Mouse (Mus musculus): ENCODE measurements around the gene Cpa4.
A peak's percentile ranks its signal among the peaks of the same experiment; 100 is the strongest.

Gene Cpa4

DNA sequence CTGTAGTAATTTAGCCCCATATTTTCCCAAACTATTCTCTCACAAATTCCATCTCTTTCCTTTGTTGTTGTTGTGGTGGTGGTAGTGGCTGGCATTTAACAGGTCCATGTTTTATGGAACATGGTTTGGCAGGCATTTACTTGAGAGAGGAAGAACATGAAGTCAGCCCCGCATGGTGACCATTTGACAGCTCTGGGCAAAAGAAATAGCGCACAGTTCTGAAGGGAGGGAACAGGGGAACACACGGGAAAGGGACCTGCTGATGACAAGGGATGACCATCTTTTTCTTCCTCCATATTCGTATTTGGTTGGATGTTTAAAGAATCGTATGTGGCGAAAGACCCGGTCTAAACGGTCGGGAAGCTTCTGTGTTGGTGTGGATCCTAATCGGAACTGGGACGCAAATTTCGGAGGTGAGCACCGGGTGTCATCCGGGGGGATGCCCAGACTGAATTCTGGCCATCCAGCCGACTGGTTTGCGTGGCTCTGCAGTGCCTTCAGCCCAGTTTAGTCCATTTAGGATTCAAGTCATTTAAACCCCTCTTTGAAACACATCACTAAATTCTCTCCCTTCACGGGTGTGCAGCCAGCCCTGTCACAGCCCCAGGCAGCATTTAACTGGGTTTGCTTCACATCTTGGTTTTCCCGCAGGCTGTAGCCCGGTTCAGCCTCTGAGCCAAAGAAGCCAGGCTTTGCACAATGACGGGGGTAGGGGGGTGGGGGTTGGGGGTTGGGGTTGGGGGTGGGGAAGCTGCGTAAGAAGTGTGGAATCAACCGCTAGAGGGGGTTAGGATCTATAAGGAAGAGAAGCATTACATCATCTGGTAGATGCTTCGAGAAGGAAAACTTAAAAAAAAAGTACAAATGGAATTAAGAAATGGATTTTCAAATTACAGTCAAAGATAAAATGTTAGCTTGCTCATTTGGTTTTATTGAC, 16.3 kb upstream of the Cpa4 start:
- DNase-seq (ENCODE audit: low spot score) = no peak

DNA sequence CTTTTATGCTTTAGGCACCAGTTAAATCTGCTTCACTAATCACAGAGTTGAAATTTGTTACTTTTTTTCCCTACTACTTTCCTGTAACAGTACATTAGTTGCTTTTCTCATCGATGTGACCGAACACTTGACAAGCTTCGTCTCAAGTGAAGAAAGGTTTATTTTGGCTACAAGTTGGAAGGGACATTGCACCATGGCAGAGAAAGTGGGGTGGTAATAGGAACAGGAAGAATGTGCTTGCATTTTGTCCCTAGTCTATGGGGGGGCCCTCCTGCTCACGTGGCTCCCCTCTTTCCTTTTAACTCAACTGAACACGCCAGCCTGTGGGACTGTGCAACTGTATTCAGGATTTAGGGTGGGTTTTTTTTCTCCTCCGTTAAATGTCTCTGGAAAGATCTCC, 15.5 kb upstream of the Cpa4 start:
- no peak for DNase-seq (ENCODE audit: low spot score)

DNA sequence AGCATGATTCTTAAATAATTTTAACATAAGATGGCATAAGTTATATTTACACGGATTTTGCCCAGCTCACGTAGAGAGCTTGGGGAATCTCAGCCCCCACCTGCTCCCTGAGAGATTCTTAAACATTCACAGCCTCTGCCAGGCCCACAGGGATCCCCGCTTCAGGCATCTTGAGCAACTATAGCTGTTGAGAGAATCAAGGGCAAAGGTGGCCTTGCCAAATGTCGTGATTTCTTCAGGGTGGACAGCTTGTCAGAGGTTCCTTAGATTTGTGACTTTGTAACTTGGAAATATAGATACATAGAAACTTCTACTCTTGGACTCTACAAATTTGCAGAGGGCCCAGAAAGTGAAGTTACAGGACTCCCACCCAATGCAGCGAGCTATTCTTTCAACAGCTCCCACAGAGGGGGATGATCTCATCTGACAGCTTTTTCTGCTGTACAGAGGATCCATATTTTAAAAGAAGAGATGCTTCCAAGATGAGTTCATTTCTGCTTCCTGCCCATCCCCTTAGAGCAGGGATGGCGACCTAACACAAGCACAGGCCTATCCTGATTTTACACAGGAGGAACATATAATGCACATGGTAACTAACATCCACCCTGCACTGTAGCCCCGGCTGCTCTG, 14.7 kb upstream of the Cpa4 start:
- no peak for DNase-seq (ENCODE audit: low spot score)

DNA sequence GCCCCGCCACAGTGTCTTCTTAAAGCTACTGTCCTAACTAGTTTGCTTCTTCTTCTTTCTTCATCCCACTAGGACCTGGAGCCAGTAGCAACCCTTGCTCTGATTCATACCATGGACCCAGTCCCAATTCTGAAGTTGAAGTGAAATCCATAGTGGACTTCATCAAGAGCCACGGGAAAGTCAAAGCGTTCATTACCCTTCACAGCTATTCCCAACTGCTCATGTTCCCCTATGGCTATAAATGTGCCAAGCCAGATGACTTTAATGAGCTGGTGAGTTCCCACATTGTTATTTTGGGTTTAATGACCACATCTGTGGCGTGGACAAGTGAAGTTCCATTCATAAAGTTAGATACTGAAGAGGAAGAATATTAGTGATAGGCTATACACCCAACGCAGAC, 14.1 kb upstream of the Cpa4 start:
- no peak for DNase-seq (ENCODE audit: low spot score)

DNA sequence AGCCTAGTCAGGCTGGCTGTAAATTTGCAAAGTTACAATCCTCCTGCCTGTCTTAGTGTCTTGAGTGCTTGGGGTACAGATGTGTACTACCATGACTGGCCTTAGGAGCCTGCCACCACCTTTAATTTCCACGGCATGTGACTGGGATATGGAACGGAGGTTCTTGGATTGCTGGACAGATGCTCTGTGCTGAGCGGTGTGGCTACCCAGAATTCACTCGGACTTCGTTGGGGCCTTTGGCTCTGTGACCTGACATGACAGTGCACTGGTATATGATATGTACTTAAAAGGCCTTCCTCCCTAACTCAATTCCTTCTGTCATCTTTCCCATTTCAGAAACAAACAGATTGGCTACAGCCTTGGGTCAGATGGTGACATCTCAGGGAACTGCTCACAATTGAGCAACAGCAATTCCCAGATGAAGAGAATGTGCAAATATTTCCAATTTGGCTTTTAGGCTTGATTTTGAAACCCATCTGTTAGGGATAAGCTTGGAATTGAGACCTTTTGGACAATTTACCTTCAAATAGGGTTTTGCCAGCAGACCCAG, 13.5 kb upstream of the Cpa4 start:
- DNase-seq (ENCODE audit: low spot score) = no peak

DNA sequence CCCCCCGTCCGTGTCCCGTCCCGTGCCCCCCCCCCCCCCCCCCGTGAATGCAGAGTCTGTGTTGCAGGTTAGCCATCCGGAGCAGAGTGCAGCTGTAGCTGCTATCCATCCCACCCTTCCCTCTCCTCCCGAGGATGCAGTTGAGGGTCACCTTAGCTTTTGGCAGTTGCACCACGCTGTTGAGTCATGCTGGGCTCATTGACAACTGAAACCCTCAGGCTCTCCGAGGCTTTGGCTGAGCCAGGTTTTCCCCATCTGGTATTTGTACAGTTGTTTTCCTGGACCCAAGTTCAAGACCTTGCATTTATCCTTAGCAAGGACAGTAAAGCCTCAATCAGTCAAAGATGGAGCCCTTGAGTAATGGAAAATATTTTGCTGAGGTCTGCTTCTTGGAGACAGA, 12.1 kb upstream of the Cpa4 start:
- no peak for DNase-seq (ENCODE audit: low spot score)

DNA sequence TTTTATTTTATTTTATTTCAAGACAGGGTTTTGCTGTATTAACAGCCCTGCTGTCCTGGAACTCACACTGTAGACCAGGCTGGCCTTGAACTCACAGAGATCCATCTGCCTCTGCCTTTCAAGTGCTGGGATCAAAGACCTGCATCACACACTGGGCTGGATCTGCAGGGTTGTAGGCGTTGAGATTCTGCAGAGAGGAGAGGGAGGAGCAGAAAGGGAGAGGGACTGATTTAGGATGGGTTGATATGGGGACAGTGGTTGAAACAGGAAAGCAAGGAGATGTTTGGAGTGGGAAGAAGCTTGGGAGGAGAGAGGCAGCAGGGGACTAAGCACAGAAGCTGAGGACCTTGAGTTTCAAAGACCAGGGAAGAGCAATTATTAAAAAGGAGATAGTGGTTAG, 8.4 kb upstream of the Cpa4 start:
- no peak for DNase-seq (ENCODE audit: low spot score)

DNA sequence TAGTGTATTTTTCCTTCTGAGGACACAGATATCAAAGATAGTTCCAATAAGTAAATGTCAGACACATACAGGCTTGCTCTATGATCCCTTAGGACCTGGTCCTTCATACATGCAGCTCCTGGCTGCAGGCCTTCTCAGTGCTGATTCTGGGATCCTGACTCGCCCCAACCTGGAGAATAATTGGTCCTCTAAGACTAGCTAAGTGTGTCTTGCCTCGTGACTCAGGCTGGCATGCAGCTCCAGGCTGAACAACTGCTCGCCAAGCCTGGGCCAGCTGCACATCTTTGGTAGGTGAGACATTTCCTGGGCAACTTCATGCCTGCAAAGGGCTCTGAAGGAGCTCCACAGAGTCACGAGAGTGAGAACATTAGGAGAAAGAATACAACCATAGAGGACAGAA, 6.0 kb upstream of the Cpa4 start:
- no peak for DNase-seq (ENCODE audit: low spot score)

DNA sequence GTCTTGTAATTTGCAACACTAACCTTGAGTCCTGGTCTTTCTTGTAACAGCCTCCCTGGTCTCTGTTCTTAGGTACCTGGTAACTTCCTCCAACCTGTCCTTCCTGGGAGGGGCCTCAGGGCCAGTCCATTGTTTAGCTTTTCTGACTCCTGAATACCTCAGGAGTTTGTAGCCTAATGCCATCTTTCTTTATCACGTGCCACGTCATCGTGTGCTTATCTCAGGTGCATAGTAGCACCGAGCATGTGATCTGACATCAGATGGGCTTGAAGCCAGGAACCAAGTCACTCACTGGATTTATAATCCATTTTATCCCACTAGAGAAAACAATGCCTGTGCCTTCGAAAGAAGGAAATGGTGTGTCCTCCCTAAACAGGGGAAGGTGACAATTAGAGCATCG, 4.6 kb upstream of the Cpa4 start:
- DNase-seq (ENCODE audit: low spot score) = no peak

DNA sequence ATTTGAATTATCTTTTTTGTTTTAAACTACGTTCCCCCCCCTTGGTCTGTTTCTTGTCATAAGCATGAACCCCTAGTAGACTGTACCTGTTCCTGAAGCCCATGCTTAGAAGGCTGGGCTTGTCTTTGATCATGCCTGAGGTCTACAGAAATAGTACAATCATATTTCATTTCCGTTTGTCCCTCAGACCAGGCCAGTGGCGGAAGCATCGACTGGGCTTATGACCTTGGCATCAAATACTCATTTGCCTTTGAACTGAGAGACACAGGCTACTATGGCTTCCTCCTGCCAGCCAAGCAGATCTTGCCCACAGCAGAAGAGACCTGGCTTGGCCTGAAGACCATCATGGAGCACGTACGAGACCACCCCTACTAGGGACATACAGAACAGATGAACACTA, 4.1 kb upstream of the Cpa4 start:
- no peak for DNase-seq (ENCODE audit: low spot score)

DNA sequence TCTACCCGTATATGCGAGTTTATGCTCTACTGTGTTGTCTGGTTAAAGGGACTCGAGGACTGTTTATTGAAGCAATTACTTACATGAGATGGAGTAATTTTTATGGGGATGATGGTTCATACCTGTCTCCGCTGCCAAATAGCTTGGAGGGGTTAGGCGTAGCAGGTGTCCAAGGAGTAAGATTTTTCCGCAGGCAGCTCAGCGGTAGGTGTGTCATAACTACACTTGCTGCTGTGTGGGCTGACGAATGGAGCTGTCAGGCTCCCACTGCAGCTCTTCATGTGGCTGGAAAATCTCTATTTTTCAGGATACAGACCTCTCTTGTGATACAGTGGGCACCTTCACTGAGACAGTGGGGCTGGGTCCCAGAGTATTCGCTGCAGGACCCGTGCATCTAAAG, 1.2 kb downstream of the Cpa4 start:
- DNase-seq (ENCODE audit: low spot score) = no peak

DNA sequence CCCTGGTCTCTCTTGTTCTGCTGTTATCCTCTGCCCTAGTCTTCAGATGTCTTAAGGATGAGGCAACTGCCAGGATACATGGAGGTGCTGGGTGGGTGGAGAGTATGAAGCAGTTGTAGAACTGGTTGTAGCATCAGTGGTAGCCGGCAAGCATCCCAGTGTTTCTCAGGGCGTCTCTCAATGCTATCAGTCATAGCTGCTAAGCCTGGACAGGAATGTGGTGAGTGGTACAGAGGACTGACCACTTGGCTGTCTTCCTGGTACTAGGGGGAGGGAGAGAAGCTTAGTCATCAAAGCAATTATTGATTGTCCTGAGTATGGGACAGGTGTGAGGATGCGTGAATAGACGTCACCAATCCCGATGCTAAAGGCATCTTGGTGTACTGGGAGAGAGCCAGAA, 1.8 kb downstream of the Cpa4 start:
- DNase-seq (ENCODE audit: low spot score) = no peak

DNA sequence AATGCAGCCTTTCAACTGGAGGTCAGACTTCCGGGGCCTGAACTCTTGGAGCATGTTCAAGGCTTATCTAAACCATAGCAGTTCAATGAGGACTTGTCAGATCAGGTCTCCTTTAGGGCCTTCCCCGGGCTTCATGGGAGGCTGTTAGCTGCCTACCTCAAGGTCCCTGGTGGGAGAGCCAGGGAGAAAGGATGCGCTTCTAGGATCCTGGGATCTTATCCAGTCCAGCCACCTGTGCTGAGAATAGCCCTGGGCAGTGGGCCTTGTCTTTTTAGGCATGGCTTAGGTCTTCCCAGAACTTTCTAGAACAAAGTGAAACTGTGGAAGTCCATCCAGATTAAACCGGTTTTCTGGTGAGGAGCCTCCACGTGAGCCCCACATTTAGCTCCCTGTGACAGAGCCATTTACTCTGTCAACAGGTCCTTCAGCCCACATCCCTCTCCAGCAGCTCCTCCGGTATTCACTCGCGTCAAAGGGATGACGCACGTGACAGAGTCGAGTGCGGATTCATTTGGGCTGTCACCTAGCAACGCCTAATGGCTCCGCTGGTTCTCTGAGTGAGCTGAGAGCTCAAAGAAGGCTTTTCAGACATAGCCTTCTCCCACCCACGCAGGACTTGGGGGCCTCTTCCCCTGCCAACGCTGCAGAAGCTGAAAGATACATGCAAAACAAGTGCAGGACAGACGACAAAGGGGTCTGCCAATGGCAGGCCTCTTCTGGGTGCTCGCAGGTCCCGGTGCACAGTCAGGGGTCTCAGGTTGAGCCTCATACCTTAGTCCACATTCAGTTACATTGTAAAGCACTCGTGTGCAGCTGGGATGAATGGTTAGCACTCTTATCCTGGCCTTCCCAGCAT, 4.5 kb downstream of the Cpa4 start:
- DNase-seq (ENCODE audit: low spot score) = no peak

DNA sequence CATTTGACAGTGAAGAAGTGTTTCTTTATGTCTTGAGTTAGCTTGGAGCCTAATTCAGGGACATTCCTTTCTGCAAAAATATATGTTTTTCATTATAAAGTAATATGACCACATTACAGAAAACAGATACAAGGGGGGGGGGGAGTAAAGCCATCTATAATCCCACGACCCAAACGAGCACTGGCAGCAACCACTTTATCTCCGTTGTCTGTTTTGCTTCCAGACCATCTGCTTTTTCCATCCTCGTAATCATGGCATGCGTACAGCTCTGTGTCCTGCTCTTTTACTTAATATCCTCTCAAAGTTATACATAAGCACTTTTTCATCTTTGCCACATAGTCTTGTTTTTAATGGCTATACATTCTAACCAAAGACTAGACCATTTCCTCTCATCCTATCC, 5.2 kb downstream of the Cpa4 start:
- DNase-seq (ENCODE audit: low spot score) = no peak

DNA sequence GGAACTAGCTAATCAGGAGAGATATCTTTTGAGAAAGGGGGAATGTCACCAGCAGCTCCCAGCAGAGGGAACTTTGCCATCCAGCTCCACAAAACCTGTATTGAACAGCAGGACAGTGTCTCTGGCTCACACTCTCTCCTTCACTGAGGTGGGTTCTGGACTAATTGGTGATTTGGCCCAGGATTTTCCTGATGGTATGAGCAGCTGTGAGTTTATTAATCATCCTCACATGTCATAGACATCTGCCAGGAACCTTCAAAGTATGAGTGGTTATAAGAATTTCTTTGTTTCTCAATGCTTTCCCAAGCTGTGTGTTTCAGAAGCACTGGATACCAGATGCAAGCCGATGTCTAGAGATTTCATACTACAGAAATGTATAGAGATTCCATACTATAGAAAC, 6.8 kb downstream of the Cpa4 start:
- DNase-seq (ENCODE audit: low spot score) = no peak

DNA sequence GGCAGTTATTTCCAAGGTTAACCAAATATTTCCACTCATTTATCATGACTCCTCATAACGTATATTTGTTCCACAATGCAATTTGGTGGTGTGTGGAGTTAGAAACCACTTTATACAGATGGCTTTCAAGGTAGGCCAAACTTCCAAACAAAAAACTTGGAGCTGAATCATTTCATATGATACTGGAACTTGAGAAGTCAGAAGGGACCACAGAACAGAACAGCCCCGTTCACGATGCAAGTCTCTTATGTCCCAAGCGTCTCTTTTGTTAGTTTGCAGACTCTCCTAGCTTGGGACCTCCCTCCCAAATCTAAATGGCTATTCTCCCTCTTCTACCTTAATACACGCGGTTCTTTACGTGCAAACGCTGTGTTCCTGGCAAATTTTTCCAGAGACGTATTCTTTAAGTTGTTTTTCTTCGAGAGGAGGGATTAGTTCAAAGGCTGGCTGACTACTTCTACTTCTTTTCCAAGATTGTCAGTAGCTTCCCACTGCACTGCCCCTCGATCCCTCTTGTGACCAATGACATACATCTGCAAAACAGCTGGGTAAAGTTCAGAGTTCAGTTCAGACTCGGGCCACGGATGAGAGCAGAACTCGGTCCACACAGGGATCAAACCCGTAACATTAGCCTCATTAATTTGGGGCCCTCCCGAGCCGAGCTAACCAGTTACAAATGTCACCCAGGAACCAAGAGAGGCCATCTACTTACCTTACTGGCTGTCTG, 8.5 kb downstream of the Cpa4 start:
- DNase-seq (ENCODE audit: low spot score) = no peak

DNA sequence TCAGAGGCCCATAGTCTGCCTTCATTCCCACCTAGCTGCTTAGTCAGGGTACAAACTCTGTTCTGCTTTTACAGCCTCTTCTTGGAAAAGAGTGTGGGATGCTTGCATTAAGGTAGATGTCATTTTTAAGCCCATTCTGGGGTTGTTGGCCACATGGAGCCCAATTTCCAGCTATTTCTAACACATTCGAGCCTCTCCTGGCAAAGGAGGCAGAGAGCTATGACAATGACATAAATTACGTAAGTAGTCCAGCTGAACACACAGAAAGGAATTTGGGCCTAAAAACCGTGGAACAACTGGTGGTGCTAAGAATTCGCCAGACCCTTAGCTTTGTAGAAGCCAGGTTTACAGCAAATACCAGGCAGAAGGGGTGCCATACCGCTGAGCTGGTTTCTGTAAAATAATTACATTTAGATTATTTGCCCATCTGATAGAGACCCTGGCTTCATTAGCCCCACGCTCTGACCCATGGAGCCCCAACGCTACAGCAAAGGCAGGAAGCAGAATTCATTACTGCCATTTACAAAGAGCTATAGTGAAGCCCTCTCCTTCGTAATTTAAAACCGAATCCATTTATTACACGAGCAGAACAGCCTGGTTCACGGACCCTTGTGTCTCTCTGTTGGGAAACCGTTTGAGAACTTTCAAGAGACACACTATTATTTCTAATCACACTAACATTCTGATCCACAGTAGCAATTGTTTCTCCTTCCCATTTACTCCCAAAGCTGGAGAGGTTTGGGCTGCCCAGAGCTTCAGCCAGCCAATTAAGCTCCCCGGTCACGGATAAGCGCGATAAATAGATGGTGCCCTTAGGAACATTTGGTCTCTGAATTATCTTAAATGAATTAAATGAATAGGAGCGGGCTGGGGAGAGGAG, 12.0 kb downstream of the Cpa4 start:
- DNase-seq (ENCODE audit: low spot score) = peak; percentile 51

DNA sequence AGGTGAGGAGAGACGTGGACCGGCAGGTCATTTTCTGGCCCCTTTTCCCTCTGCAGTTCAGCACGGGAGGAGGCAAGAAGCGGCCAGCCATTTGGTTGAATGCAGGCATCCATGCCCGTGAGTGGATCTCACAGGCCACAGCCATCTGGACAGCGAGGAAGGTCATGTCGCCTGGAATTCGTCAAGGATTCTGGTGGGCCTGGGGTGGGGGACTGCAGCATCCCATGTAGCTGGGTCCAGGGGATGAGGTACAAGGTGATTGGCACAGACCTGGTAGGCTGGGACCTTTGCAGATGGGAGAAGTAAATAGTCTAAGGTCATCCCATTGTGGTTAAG, 12.6 kb downstream of the Cpa4 start:
- DNase-seq (ENCODE audit: low spot score) = peak; percentile 61

DNA sequence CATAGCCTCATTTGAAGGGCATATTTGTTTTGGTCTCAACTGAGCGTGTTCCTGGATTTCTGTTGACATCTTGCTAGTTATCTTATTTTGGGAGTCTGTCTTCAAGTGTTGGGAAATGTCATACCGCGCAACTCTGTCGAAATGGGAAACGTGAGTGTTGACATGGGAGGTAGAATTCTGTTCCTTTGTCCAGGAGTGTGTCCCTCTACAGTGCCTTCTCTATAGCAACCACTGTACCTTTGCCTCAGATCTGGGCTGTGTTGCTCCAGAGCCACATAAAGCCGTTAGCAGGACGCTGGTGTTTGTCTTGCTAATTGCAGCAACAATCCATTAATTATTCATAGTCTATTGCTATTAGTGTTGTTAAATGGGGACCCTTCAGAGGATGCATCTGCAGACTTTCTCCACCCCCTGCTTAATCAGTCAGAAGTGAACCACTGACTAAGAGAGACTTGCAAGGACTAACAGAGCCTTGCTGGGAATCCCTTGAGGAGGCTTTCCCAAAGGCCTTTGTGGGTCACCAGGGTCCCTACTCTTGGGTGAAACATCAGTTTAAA, 18.8 kb downstream of the Cpa4 start:
- no peak for DNase-seq (ENCODE audit: low spot score)

DNA sequence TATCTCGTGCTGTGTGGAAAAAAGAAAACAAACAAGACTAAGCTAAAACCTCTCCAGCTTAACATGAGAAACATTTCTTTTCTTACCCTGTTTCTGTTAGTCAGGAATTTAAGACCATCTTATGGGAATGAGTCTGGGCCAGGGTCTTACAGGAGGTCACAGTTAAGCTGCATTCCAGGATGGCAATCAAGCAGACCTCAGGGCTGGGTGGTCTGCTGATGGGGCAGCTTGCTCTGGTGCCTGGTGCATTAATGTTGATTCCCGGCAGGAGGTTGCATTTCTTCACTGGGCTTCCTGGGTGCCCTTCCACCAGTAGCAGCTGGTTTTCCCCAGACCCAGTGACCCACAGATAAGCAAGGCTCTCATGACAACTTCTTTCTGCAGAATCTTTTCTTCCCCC, 21.6 kb downstream of the Cpa4 start:
- no peak for DNase-seq (ENCODE audit: low spot score)

Measured in MN1 (cell line).